Mouse (Mus musculus) naive thymus-derived CD4-positive, alpha-beta T cell, adult 2 months (primary cell): Measurements from ENCODE around the gene Prss16.

Experiments
- DNase-seq: peaks from one replicate; pipeline ENCODE4 v3.0.0-alpha.2; 2011; ENCODE audit warnings: low read depth

Gene Prss16

DNA sequence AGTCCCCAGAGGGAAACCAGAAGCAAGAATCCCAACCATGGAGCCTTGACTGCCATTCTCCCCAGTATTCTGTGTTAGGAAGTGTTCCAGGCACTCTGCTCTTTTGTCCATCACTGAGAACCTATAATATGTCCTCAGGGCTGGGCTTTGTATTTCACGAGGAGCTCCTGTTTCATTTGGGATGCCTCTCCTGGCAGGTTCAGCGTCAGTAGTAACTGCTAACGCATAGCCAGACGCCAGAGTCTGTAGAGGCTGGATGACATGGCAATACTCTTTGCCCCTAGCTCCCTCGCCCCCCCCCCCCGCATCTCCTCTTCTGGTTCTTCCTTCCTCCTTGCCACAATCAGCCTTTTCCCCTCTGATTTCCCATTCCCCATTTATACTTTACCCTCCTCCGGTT lies at the start of gene Prss16:
Gene Prss16 (minus strand): TSS at position 101 of the 400 bp plus-strand sequence.
- DNase-seq: no peak

DNA sequence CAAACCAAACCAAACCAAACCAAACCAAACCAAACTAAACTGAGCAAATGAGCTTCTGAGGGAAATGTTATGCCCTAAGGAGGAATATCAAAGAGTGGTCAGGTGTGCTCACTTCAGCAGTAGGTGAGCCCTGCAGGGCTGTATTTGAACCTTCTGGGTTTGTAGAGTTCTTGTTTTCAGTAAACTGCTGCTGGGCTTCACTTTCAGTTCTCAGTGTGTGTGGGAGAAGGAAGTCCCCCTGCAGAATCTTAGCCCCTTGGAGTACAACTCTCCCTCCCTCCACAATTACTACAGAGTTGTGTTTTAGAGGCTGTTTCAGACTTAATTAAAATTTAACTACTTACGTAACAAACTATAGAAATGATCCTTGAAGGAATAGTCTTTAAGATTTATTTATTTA lies 44.2 kb upstream of the Prss16 start:
- no peak for DNase-seq

- DNase-seq: no peak
Measured at GRCm38 (mm10) chr13:22051523-22051859, 41.9 kb upstream of the Prss16 start.

DNA sequence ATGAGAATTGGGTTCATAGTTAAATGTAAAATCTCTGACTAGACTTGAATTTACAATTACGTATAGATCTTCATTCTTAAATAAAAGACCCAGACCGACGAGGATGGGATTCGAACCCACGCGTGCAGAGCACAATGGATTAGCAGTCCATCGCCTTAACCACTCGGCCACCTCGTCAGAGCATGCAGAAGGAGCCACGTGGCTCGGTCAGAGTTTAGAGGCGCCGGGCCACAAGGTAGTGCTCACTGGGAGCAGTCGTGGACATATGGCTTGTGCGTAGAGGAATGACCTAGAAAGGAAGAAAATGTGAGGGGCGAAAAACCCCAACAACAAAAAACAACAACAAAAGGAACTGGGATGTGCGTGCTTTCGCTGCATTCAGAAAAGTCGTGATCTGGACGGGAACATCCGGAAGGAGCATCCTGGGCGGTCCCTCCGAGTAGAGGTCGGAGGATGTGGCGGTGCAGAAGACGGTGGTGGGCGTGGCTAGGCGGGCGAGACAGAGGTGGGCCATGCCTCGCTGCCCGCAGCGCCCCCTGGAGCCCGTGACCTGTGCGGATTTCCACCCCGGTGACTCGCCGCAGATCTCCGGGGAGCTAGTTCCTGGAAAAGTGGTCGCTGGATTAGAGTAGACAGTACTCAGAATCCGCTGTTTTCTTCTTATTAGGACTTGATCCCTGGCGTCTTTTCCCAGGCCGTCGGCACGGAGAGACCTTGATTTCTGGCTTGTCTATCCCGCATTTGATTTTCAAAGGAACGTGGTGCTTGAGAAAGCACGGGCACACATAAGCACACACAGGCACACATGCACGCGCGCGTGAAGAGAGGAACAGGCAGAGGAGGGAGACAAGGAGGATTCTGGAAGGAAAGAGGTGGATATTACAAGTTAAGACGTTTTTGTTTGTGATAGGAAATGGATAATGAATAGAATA lies 41.3 kb upstream of the Prss16 start:
- DNase-seq: peak; percentile 90

DNA sequence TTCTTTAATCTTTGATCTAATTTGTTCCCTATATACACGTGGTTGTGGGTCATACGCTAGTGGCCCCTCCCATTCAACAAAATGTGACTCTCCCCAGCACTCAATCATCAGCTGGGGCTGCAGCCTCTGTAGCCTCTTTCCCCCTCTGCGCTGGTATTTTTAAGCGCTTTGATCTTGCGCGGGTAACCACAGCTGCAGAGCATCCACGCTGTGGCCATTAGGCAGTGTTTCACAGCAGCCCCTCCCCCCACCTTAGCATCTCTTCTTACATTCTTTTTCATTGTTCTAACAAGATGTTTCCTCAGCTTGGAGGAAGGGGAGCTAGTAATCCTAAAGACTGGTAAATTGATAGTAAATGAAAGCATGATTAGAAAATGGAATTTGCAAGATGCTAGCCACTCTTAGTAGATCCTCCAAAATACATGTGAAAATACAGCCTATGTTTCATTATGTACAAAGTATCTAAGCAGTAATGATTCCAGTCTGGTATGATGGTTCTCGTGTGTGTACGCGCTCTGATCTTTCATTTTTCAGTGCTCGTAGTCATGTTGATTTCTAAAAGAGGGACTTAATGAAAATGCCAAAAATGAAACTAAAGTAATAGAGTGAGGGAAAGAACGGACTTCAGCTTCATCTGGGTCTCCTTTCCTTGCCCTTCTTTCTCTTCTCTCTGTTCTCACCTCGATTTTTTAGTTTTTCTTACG lies 40.3 kb upstream of the Prss16 start:
- DNase-seq: peak; percentile 75

GRCm38 (mm10) chr13:22049041-22049440 lies 39.5 kb upstream of the Prss16 start:
- no peak for DNase-seq

DNA sequence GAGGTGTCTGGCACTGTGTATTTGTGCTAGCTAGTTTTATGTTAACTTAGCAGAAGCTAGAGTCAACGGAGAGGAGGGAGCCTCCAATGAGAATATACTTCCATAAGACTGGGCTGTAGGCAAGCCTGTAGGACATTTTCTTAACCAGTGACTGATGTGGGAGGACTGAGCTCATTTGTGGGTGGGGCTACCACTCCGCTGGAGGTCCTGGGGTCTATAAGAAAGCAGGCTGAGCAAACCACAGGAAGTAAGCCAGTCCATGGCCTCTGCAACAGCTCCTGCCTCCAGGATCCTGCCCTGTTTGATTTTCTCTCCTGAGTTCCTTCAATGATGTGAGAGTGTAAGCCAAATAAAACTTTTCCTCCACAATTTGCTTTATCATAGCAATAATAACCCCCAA lies 35.8 kb upstream of the Prss16 start:
- DNase-seq: no peak

DNA sequence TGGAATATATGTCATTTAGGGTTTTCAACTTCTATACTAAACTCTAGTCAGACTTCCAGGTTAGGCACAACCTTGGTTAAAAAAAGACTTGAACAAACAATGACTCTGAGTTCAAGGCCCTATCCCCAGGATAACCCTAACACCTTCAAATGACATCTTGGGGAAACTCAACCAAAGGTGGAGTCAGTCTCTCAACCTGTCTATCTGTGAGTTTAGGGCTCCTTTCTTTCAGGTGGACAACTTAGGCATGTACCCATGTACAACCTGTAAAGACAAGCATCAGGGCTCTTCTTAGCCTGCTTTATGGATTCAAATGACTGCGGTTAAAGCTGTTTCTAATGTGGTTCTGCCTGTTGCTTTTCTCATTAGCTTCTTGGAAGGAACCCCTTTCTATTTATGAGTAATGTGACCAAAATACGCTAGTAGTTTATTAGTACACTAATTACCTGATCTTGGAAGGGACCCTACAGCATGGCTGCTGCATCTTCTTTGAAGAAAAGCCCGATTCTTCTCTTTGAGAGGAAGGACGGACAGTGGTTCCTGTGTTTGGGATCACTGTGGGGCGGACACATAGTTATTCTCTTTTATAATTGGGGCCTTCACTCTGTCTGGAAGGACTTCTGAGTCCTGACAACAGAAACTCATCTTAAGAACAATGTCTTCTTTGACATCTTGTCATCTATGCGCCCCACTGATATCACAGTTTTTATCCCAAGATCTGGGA lies 35.1 kb upstream of the Prss16 start:
- no peak for DNase-seq

DNA sequence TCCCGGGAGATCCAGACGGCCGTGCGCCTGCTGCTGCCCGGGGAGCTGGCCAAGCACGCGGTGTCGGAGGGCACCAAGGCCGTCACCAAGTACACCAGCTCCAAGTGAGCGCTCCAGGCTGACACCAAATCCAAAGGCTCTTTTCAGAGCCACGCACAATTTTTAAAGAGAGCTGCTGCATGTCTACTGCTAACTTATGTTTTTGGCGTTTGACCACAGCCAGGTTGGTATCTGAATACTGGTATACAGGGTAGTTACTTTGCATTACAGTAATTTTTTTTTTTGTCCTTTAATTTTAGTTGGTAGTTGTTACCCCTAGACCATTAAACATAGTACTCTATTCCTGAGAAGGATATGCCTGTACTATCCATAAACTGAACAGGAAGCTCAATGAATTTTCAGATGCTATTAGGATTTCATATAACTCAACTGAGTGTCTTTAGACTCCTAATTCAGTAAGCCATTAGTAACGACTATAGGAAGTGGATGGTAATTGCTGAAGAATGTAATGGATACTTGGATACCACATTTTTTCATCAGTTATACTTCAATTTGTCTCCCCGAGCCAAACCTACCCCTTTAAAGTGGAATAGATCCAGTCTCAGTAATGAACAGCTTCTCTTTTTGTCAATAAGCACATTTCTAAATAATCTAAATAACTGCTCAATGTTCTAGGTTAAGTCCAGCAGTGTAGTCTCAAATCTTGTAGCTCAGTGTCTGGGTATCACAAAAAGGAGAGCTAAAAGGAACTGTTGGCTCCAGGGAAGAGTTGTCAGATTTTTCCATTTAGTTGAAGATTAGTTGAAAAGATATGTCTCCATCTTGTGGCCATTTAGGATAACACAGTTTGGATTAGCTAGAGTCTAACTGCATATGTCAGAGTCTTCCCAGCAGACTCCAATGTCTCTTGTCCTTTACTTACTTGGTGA lies 34.2 kb upstream of the Prss16 start:
- peak; percentile 82 for DNase-seq

- peak; percentile 97 for DNase-seq
Measured at GRCm38 (mm10) chr13:22042568-22043502, 33.3 kb upstream of the Prss16 start, which contains the start of the genes Hist1h2ag and Hist1h2bj. TSS of gene Hist1h2ag (minus strand) at chr13:22042944. TSS of gene Hist1h2bj (plus strand) at chr13:22043214.

DNA sequence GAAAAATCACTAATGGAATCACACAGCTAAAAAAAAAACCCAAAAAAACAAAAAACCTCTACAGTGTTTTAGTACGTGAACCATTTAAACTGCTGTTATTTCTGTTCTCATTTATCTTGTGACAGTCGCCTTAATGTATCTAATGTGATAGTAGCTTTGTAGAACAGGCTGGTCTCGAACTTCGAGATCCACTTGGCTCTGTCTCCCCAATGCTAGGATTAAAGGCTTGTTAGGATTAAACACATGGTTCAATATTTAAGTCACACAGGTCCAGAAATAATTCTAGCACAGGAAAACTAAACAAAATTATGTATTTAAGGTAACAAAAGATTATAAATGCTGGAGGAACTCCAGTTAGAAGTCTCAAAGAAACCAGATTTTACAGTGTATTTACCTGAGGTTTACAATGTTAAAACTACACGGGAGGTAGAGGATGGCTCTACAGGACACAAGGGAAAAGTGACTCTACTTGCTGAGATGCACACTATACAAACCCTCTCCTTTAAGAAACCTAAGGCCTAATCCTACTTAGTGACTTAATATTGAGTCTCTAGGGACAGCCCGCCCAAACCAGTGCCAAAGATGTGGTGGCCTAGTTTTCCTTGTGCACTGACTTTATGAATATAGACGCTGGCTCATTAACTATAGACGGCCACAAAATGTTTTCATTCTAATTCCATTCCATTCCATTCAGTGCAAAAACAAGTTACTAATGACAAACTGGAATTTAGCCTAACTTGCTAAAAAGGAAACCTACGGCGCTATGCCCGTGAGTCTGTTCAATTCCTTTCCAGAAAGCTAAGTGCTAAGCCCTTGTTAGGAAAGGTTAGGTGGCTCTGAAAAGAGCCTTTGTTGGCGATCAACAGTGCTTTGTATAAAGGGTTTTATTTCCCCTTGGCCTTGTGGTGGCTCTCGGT lies 32.4 kb upstream of the Prss16 start:
- peak; percentile 50 for DNase-seq

GRCm38 (mm10) chr13:22041142-22041536 lies 31.6 kb upstream of the Prss16 start, which contains the start of gene Hist1h4i:
TSS of gene Hist1h4i (minus strand) at chr13:22041362.
- DNase-seq: peak; percentile 94

DNA sequence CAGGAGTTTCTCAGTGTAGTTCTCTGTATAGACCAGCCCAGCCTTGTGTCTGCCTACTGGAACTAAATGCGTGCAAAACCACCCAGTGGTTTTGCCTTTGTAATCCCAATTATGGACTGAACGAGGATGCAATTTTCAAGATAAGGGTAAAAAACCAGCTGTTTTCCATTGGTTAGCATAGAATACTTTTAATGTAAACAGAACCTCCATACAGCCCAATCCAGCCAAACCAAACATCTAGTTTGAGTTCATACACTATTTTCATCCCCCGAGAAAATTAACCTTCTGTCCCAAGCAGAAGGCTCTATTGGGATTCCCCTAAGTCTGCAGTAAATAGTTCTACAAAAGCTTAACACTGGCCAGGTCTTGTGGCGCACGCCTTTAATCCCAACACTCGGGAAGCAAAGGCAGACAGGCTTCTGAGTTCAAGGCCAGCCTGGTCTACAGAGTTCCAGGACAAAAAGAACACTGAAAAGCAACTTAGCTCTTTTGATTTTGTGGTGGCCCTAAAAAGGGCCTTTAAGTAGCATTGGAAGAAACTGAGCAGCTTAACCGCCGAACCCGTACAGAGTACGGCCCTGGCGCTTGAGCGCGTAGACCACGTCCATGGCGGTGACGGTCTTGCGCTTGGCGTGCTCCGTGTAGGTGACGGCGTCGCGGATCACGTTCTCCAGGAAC lies 31.1 kb upstream of the Prss16 start:
- peak; percentile 64 for DNase-seq

- peak; percentile 9 for DNase-seq
Measured at GRCm38 (mm10) chr13:22039951-22040463, 30.5 kb upstream of the Prss16 start.

DNA sequence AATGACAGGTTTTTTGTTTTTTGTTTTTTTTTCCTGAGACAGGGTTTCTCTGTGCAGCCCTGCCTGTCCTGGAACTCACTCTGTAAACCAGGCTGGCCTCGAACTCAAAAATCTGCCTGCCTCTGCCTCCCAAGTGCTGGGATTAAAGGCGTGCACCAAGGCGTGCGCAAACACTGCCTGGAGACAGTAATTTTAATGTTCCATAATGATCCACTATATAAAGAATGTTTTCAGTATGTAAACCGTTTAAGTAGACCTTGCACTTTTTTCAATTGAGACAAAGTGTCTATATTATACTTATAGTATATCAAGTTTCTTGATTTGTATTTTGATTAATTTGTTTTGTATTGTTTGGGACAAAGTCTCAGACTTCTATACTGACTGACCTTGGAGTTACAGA lies 29.8 kb upstream of the Prss16 start:
- no peak for DNase-seq

DNA sequence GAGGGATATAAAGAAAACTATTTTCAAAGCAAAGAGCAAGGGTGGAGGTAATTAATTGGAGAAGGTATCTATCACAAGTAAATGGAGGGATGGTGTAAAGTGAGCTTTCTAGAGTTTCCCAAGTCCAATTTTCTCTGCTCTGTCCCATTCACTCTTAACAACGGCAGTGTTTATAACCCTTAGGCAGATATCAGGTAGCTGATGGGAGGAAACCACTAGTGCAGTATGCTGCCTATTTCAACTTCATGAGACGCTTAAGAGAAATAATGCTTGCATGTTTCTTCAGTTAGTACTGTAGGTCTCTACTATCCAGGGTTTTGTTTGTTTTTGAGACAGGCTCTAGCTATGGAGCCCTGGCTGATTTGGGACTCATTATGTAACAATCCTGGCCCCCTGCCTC lies 27.9 kb upstream of the Prss16 start:
- no peak for DNase-seq

- DNase-seq: no peak
Measured at GRCm38 (mm10) chr13:22036986-22037385, 27.4 kb upstream of the Prss16 start.
